In genomic region chr13:51847979-51848480, GRCm38 (mm10) we compare ENCODE assay signal across 9 mouse cellular contexts. TPM values are rescaled to one million over a fixed set of nuclear protein-coding genes. Genes with fewer than 3 reads are reported as not detected.
DNase-seq lines count a peak whose midpoint lies in the region; ATAC-seq and TF ChIP-seq lines count a peak whose summit lies in the region.
"Had no signal": no experiment of that assay in that cellular context is flagged by ENCODE, and none has a peak within 500 bp of the region (broad histone marks: within the 10 kb centered on the region; RNA-seq: fewer than 3 reads in every experiment).

No protein-coding gene starts in this region.

- ATAC-seq in embryonic facial prominence, embryonic 15.5 days (ENCODE audit: insufficient number of reproducible peaks, low FRiP score, low TSS enrichment, low read depth) = no peak
- ATAC-seq in kidney, embryonic 15.5 days (replicated peaks; ENCODE audit: low FRiP score) = peak; percentile 24; the same call in 1 of the 2 replicates
- ATAC-seq in midbrain, postnatal 0 days (ENCODE audit: low FRiP score) = peak; percentile 53; the same call in 1 of the 2 replicates

- DNase-seq in 3T3-L1 (ENCODE audit: low read depth, low spot score) (peak; percentile 77), liver (peak; percentile 90)
- peak; percentile 35 to 69 for DNase-seq in adrenal gland, postnatal 4 days (ENCODE audit: low spot score in 2 of 2)
- peak; percentile 79 to 85 for DNase-seq in heart, adult 9 months (ENCODE audit: low spot score in 2 of 2)
- peak; percentile 88 for DNase-seq in midbrain, postnatal 0 days (ENCODE audit: low spot score)
- peak; percentile 72 to 77 for DNase-seq in spleen, postnatal 36 days (ENCODE audit: low spot score in 2 of 2)

- peaks cover 3% of the 10 kb centered on the region; the same call in 1 of the 2 replicates for H3K27me3 ChIP-seq in embryonic facial prominence, embryonic 15.5 days
- peaks cover 12% of the 10 kb centered on the region; the same call in 1 of the 2 replicates for H3K27me3 ChIP-seq in kidney, embryonic 15.5 days
- H3K27me3 ChIP-seq in midbrain, postnatal 0 days (ENCODE audit: insufficient read depth, low read length) = no peaks in the 10 kb centered on the region
- H3K27me3 ChIP-seq: Patski had no signal

- H3K4me2 ChIP-seq in embryonic facial prominence, embryonic 15.5 days (replicated peaks) = peak overlapping the region; percentile 99
- H3K4me2 ChIP-seq in kidney, embryonic 15.5 days = peak overlapping the region; percentile 99
- H3K4me2 ChIP-seq in midbrain, postnatal 0 days (ENCODE audit: low read depth, low read length, poor library complexity, severe bottlenecking) = peak overlapping the region; percentile 100

- H3K4me3 ChIP-seq in embryonic facial prominence, embryonic 15.5 days (replicated peaks) = peak overlapping the region; percentile 66
- H3K4me3 ChIP-seq in kidney, embryonic 15.5 days (replicated peaks) = peak overlapping the region; percentile 51
- peak overlapping the region; percentile 60 for H3K4me3 ChIP-seq in midbrain, postnatal 0 days (ENCODE audit: low read depth, low read length)

- H3K9ac ChIP-seq in embryonic facial prominence, embryonic 15.5 days = peak overlapping the region; percentile 68
- peak overlapping the region; percentile 49 for H3K9ac ChIP-seq in kidney, embryonic 15.5 days
- peak overlapping the region; percentile 69 for H3K9ac ChIP-seq in midbrain, postnatal 0 days (replicated peaks; ENCODE audit: low read length, poor library complexity, severe bottlenecking)

- under 1% methylated on average over 31 of the region's 31 CpGs for WGBS in embryonic facial prominence, embryonic 15.5 days
- under 1% methylated on average over 31 of the region's 31 CpGs for WGBS in kidney, embryonic 15.5 days
- under 1% methylated on average over 31 of the region's 31 CpGs for WGBS in midbrain, postnatal 0 days

- peak overlapping the region; percentile 86 for H3K27ac ChIP-seq in embryonic facial prominence, embryonic 15.5 days (replicated peaks)
- H3K27ac ChIP-seq in kidney, embryonic 15.5 days = peak overlapping the region; percentile 88
- peak overlapping the region; percentile 70 for H3K27ac ChIP-seq in midbrain, postnatal 0 days (ENCODE audit: low read depth, low read length)

- H3K36me3 ChIP-seq in embryonic facial prominence, embryonic 15.5 days = no peaks in the 10 kb centered on the region
- H3K36me3 ChIP-seq in kidney, embryonic 15.5 days = no peaks in the 10 kb centered on the region
- H3K36me3 ChIP-seq in midbrain, postnatal 0 days (ENCODE audit: insufficient read depth, low read length) = no peaks in the 10 kb centered on the region

- peaks cover 57% of the 10 kb centered on the region for H3K4me1 ChIP-seq in embryonic facial prominence, embryonic 15.5 days
- peaks cover 67% of the 10 kb centered on the region for H3K4me1 ChIP-seq in kidney, embryonic 15.5 days
- H3K4me1 ChIP-seq in midbrain, postnatal 0 days (ENCODE audit: insufficient read depth, low read length) = peaks cover 8% of the 10 kb centered on the region; the same call in 1 of the 2 replicates

- peak; percentile 71 for TF ChIP-seq CTCF in midbrain, postnatal 0 days (IDR thresholded peaks at IDR 0.05)

- H3K9me3 ChIP-seq in embryonic facial prominence, embryonic 15.5 days (replicated peaks) = no peaks in the 10 kb centered on the region
- no peaks in the 10 kb centered on the region for H3K9me3 ChIP-seq in kidney, embryonic 15.5 days (replicated peaks)
- H3K9me3 ChIP-seq in midbrain, postnatal 0 days (ENCODE audit: low read length) = no peaks in the 10 kb centered on the region

RNA-seq across cellular contexts. Expression of gene Gadd45g, which starts 1.6 kb away (rescaled TPM):
- total RNA-seq in adrenal gland, postnatal 4 days (2021) = 10 to 100 TPM; 22.9 to 25.0 TPM
- polyA plus RNA-seq in embryonic facial prominence, embryonic 15.5 days (2015; fragmentation: Nextera tagmentation; extraction: Ambion mirVana) = 79.3 and 88.7 TPM in 2 replicates
- 40.2 and 42.8 TPM in 2 replicates for polyA plus RNA-seq in kidney, embryonic 15.5 days (2015; fragmentation: Nextera tagmentation; extraction: Ambion mirVana)
- total RNA-seq in midbrain, postnatal 0 days (2014; rRNA removed) = 7.3 and 10.3 TPM in 2 replicates
- polyA plus RNA-seq in midbrain, postnatal 0 days (2015; fragmentation: Nextera tagmentation; extraction: Ambion mirVana) = 20.4 and 23.3 TPM in 2 replicates

RNA-seq across cellular contexts. Expression of gene Sema4d, which starts 54.5 kb away (rescaled TPM):
- total RNA-seq in adrenal gland, postnatal 4 days (2021) = 10 to 100 TPM; 22.0 to 30.9 TPM
- 9.4 and 11.1 TPM in 2 replicates for polyA plus RNA-seq in embryonic facial prominence, embryonic 15.5 days (2015; fragmentation: Nextera tagmentation; extraction: Ambion mirVana)
- polyA plus RNA-seq in kidney, embryonic 15.5 days (2015; fragmentation: Nextera tagmentation; extraction: Ambion mirVana) = 19.6 and 20.3 TPM in 2 replicates
- 19.3 and 19.8 TPM in 2 replicates for total RNA-seq in midbrain, postnatal 0 days (2014; rRNA removed)
- 13.6 and 13.7 TPM in 2 replicates for polyA plus RNA-seq in midbrain, postnatal 0 days (2015; fragmentation: Nextera tagmentation; extraction: Ambion mirVana)
